Mouse (Mus musculus) ES-E14 (cell line): ENCODE measurements around the gene Capn5.

Experiments
- MAFK ChIP-seq: IDR thresholded peaks from 2 replicates; pipeline ENCODE4 v1.6.1; 2014; ENCODE audit warnings: mild to moderate bottlenecking, low read depth, low read length, inconsistent platforms; ENCODE audit not compliant: insufficient read depth
- ZC3H11A ChIP-seq: IDR thresholded peaks from 2 replicates; pipeline ENCODE4 v1.6.1; 2012; ENCODE audit warnings: low read depth, mild to moderate bottlenecking, inconsistent platforms, low read length, borderline replicate concordance

DNA sequence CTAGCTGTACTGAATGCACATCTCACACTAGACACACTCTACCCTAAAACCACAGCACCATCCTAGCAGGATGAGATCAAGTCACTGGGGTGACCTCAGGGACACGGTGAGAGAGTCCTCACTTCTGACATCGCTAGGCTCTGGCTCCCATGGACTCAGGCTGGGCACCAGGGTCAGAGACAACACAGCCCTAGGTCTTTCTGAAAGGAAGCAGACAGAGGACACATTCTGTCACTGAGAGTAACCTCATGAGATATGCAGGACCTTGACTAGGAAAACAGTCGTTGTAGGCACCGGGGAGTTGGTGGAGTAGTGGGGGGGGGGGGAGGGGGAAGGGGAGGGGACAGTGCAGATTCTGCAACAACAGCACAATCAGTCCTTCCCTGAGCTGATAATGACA, 4.7 kb downstream of the Capn5 start:
- TF ChIP-seq ZC3H11A (no peak), MAFK (no peak)
